Mouse (Mus musculus): ENCODE results near the gene Scgb1c1. TPM values are rescaled to one million over a fixed set of nuclear protein-coding genes. Genes with fewer than 3 reads are reported as not detected.
"Not testable (repeated sequence)": the region's sequence is repeated elsewhere in the genome, so short reads cannot be mapped to it uniquely, and the experiment has no call there.

The Scgb1c1 gene
- polyA plus RNA-seq, 1 experiment from 2014 or later, result not detected

DNA sequence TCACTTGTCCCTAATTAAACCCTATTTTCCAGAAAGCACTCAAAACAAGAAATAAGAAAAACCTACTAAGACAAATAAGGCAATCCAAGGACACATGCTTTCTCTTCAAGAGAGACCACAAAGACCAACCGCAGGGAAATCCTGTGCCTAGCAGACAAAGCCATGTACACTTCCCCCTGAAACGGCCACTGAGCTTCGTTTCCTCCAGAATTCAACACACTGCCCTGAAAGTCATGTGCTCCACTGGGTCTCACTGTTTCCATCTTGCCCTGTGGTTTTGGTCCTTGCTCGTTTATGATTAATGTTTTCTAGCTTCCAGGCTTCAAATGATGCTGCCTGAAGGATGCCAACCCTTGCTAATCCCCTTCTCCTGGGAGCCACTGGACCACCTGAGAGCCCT is 28.9 kb downstream of the Scgb1c1 start:
- no peak for ATAC-seq (replicated peaks; ENCODE audit: insufficient number of reproducible peaks, low FRiP score, low TSS enrichment, low read depth)
- 90% methylated on average over 4 of the region's 4 CpGs for WGBS
- no peak overlapping the region for H3K4me3 ChIP-seq (ENCODE audit: low read depth, low read length)

DNA sequence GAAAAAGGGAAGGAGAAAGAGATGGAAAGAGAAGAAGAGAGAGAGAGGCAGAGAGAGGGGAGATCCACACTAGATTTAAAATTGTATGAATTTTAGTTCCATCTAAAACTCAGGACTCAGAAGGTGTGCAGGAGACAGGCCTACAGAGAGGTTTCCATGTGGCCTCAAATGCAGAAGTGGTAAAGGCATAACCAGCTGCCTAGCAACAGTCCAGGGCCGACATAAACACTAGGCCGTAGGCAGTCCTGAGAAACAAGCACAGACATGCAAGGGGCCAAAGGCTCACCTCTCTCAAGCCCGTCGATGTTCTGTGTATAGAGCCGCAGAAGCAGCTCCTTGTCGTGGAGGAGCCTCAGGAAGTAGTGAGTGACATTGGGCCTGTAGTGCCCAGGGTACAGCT is 32.0 kb downstream of the Scgb1c1 start:
- no peak overlapping the region for H3K4me2 ChIP-seq (ENCODE audit: low read depth, low read length)
- H3K4me1 ChIP-seq (ENCODE audit: control insufficient read depth, insufficient read depth, low read length), result no peaks in the 10 kb centered on the region
- no peak for DNase-seq (ENCODE audit: low spot score)
- WGBS, result 80% methylated on average over 6 of the region's 6 CpGs
- no peak overlapping the region for H3K9ac ChIP-seq (replicated peaks; ENCODE audit: low read length)
- no peaks in the 10 kb centered on the region for H3K36me3 ChIP-seq (replicated peaks; ENCODE audit: control insufficient read depth, insufficient read depth, low read depth, low read length)
- H3K27me3 ChIP-seq (ENCODE audit: control insufficient read depth, insufficient read depth, low read length), result no peaks in the 10 kb centered on the region
- H3K9me3 ChIP-seq (replicated peaks; ENCODE audit: control insufficient read depth, low read length), result no peaks in the 10 kb centered on the region
- no peak for ATAC-seq (replicated peaks; ENCODE audit: insufficient number of reproducible peaks, low FRiP score, low TSS enrichment, low read depth)
- no peak overlapping the region for H3K27ac ChIP-seq (replicated peaks; ENCODE audit: low read depth, low read length)
- no peak overlapping the region for H3K4me3 ChIP-seq (ENCODE audit: low read depth, low read length)

More for the DNA sequence above, 28.9 kb downstream of the Scgb1c1 start:
- no peaks in the 10 kb centered on the region for H3K36me3 ChIP-seq (replicated peaks; ENCODE audit: control insufficient read depth, insufficient read depth, low read depth, low read length)
- no peaks in the 10 kb centered on the region for H3K27me3 ChIP-seq (ENCODE audit: control insufficient read depth, insufficient read depth, low read length)
- no peaks in the 10 kb centered on the region for H3K9me3 ChIP-seq (replicated peaks; ENCODE audit: control insufficient read depth, low read length)
- no peaks in the 10 kb centered on the region for H3K4me1 ChIP-seq (ENCODE audit: control insufficient read depth, insufficient read depth, low read length)
- DNase-seq (ENCODE audit: low spot score), result no peak
- H3K27ac ChIP-seq (replicated peaks; ENCODE audit: low read depth, low read length), result no peak overlapping the region
- no peak overlapping the region for H3K4me2 ChIP-seq (ENCODE audit: low read depth, low read length)
- no peak overlapping the region for H3K9ac ChIP-seq (replicated peaks; ENCODE audit: low read length)

DNA sequence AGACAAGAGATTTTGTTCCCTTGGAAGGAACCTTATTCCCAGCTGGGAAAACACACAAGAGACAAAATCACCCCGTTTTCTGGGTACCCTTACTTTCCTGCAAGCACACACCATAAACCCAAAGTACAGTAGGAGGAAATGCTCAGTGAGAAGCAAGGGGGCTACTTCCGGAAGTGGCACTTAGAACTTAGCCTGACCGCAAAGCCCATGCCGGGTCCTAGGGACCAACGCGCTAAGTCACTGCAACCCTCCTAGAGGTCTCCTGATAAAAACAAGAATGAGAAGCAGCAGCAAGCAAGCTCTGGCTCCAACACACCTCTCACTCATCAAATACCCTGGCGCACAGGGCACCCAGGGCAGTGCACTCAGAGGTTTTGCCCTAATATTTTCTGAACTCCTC is 34.0 kb downstream of the Scgb1c1 start:
- no peak overlapping the region for H3K9ac ChIP-seq (replicated peaks; ENCODE audit: low read length)
- no peaks in the 10 kb centered on the region for H3K36me3 ChIP-seq (replicated peaks; ENCODE audit: control insufficient read depth, insufficient read depth, low read depth, low read length)
- no peak overlapping the region for H3K4me3 ChIP-seq (ENCODE audit: low read depth, low read length)
- no peak overlapping the region for H3K4me2 ChIP-seq (ENCODE audit: low read depth, low read length)
- H3K4me1 ChIP-seq (ENCODE audit: control insufficient read depth, insufficient read depth, low read length), result 0 out of 2 replicates have a peak, but pooled peaks cover 2% of the 10 kb centered on the region
- H3K27ac ChIP-seq (replicated peaks; ENCODE audit: low read depth, low read length), result no peak overlapping the region
- no peaks in the 10 kb centered on the region for H3K27me3 ChIP-seq (ENCODE audit: control insufficient read depth, insufficient read depth, low read length)
- 86% methylated on average over 7 of the region's 7 CpGs for WGBS
- no peaks in the 10 kb centered on the region for H3K9me3 ChIP-seq (replicated peaks; ENCODE audit: control insufficient read depth, low read length)
- no peak for ATAC-seq (replicated peaks; ENCODE audit: insufficient number of reproducible peaks, low FRiP score, low TSS enrichment, low read depth)
- DNase-seq (ENCODE audit: low spot score), result no peak

DNA sequence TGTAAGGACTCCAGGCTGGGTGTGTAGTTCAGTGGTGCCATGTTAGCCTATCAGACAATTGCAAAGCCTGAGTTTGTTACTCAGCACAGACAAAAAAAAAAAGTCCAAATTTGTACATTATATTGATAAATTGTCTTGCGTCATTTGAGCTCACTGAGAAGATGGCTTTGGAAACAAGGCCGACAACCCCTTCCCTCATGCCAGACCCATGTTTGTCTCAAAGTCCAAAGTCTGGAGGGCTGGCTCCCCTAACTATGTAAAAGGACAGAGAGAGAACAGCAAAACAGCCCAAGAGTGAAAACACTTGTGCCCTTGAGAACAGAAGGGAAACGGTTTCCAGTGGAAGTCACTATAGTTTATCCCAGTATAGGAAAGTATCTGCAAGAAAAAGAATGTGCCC is 35.1 kb downstream of the Scgb1c1 start:
- H3K4me3 ChIP-seq (ENCODE audit: low read depth, low read length), result no peak overlapping the region
- H3K4me2 ChIP-seq (ENCODE audit: low read depth, low read length), result no peak overlapping the region
- H3K36me3 ChIP-seq (replicated peaks; ENCODE audit: control insufficient read depth, insufficient read depth, low read depth, low read length), result no peaks in the 10 kb centered on the region
- H3K27me3 ChIP-seq (ENCODE audit: control insufficient read depth, insufficient read depth, low read length), result no peaks in the 10 kb centered on the region
- 0 out of 2 replicates have a peak, but pooled peaks cover 2% of the 10 kb centered on the region for H3K4me1 ChIP-seq (ENCODE audit: control insufficient read depth, insufficient read depth, low read length)
- no peak for ATAC-seq (replicated peaks; ENCODE audit: insufficient number of reproducible peaks, low FRiP score, low TSS enrichment, low read depth)
- WGBS, result 85% methylated on average over 3 of the region's 3 CpGs
- H3K9me3 ChIP-seq (replicated peaks; ENCODE audit: control insufficient read depth, low read length), result no peaks in the 10 kb centered on the region
- H3K9ac ChIP-seq (replicated peaks; ENCODE audit: low read length), result no peak overlapping the region
- no peak overlapping the region for H3K27ac ChIP-seq (replicated peaks; ENCODE audit: low read depth, low read length)
- DNase-seq (ENCODE audit: low spot score), result no peak

DNA sequence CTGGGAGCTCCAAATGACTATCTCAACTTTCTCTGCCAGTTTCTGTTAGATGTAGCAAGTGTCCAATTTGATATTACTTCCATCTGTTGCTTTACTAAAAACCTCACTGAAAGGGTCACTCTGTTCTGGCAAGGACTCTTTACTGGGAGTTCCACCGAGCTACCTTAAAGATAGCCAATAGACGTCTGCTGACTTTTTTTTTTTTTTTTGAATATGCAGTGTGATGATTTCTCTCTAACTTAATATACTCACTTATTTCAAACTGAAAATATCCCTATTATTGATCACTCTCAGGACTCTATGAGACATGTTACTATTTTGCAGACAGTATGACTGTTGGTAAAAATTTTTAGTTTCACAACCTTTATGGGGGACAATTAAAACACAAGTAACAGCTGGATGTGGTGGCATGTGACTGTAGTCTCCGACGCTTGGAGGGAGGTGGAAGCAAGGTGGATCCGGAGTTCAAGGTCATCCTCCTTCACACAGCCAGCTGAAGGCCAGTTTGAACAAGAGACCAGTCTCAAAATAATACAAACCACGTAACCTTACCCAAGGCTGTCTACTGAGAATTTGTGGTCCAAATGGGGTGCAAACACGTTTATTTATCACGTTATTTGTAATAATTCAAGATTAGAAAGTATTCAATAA is 35.6 kb downstream of the Scgb1c1 start:
- ATAC-seq (replicated peaks; ENCODE audit: insufficient number of reproducible peaks, low FRiP score, low TSS enrichment, low read depth) (no peak), DNase-seq (ENCODE audit: low spot score) (no peak)
- H3K4me2 ChIP-seq (ENCODE audit: low read depth, low read length), result peak overlapping the region; percentile 63
- no peaks in the 10 kb centered on the region for H3K27me3 ChIP-seq (ENCODE audit: control insufficient read depth, insufficient read depth, low read length)
- 22% methylated on average over 8 of the region's 8 CpGs for WGBS
- H3K4me3 ChIP-seq (ENCODE audit: low read depth, low read length), result peak overlapping the region; percentile 78
- H3K36me3 ChIP-seq (replicated peaks; ENCODE audit: control insufficient read depth, insufficient read depth, low read depth, low read length), result no peaks in the 10 kb centered on the region
- H3K9ac ChIP-seq (replicated peaks; ENCODE audit: low read length), result peak overlapping the region; percentile 75
- 0 out of 2 replicates have a peak, but pooled peaks cover 2% of the 10 kb centered on the region for H3K4me1 ChIP-seq (ENCODE audit: control insufficient read depth, insufficient read depth, low read length)
- no peaks in the 10 kb centered on the region for H3K9me3 ChIP-seq (replicated peaks; ENCODE audit: control insufficient read depth, low read length)
- no peak overlapping the region for H3K27ac ChIP-seq (replicated peaks; ENCODE audit: low read depth, low read length)

DNA sequence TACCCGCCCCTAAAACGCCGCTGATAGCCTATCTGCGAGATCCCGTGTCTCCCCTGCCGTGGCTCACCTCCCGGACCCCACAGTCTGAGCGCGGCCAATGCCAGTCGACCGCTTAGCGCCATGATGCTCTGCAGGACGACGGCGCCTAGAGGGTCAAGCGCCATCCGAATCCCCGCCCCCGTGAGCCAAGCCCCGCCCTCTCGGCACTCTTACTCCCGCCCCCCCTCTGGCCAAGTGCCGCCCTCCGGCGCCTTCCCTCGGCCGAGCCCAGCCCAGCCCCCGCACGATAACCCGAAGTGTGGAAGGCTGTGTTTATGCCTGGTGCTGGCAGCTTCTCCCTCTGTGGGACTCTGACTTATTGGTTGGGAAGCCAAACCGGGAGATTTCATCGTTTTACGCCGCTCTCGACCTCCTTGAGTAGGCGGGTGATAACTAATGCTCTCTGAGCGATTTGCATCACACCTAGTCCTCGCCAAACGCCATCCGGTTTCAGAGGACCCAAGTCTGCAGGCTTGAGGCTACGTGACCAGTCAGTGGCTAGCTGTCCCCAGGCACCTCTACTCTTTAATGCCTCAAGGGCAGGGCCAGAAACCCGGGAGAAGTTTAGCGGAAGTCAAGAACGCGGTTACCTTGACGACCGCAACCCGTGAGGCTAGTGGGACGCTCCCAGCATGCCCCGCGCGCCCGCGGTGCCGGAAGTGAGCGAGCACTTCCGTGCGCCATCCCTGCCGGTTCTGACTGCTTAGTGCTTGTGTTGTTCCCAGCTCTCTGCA is 36.5 kb downstream of the Scgb1c1 start, which contains the start of the genes Psmd13 and Sirt3:
Gene Psmd13, plus strand, starts transcription at position 273 of the 773 bp plus-strand sequence.
Gene Sirt3, minus strand, starts transcription at position 614 of the 773 bp plus-strand sequence.
- Histone ChIP-seq H3K4me1 (ENCODE audit: control insufficient read depth, insufficient read depth, low read length) (0 out of 2 replicates have a peak, but pooled peaks cover 2% of the 10 kb centered on the region), H3K9me3 (replicated peaks; ENCODE audit: control insufficient read depth, low read length) (no peaks in the 10 kb centered on the region), H3K27me3 (ENCODE audit: control insufficient read depth, insufficient read depth, low read length) (no peaks in the 10 kb centered on the region), H3K4me3 (ENCODE audit: low read depth, low read length) (peak within 1 kb of the TSS; percentile 78), H3K27ac (replicated peaks; ENCODE audit: low read depth, low read length) (peak within 1 kb of the TSS; percentile 52), H3K36me3 (replicated peaks; ENCODE audit: control insufficient read depth, insufficient read depth, low read depth, low read length) (no peaks in the 10 kb centered on the region), H3K9ac (replicated peaks; ENCODE audit: low read length) (peak within 1 kb of the TSS; percentile 75), H3K4me2 (ENCODE audit: low read depth, low read length) (peak within 1 kb of the TSS; percentile 63)
- DNase-seq (ENCODE audit: low spot score) (peak; percentile 97), ATAC-seq (replicated peaks; ENCODE audit: insufficient number of reproducible peaks, low FRiP score, low TSS enrichment, low read depth) (peak; percentile 92)
- under 1% methylated on average over 59 of the region's 59 CpGs for WGBS

DNA sequence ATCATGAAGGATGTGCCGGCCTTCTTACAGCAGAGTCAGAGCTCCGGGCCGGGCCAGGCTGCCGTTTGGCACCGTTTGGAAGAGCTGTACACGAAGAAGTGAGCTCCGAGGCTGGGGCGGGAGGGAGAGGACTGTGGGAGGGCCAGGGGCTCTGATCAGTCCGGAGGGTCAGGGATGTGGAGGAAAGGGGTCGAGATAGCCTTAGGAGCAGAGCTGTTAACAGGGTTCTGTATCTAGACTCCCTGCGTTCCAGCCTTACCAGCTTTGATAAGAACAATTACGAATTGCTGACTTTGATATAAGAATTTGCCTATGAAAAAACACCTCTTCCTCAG is 37.1 kb downstream of the Scgb1c1 start:
- no peak for DNase-seq (ENCODE audit: low spot score)
- H3K36me3 ChIP-seq (replicated peaks; ENCODE audit: control insufficient read depth, insufficient read depth, low read depth, low read length), result no peaks in the 10 kb centered on the region
- H3K27ac ChIP-seq (replicated peaks; ENCODE audit: low read depth, low read length), result no peak overlapping the region
- H3K4me2 ChIP-seq (ENCODE audit: low read depth, low read length), result peak overlapping the region; percentile 63
- peak overlapping the region; percentile 75 for H3K9ac ChIP-seq (replicated peaks; ENCODE audit: low read length)
- 0 out of 2 replicates have a peak, but pooled peaks cover 2% of the 10 kb centered on the region for H3K4me1 ChIP-seq (ENCODE audit: control insufficient read depth, insufficient read depth, low read length)
- no peak; the same call in none of the 2 replicates for ATAC-seq (replicated peaks; ENCODE audit: insufficient number of reproducible peaks, low FRiP score, low TSS enrichment, low read depth)
- H3K4me3 ChIP-seq (ENCODE audit: low read depth, low read length), result peak overlapping the region; percentile 78
- 0% methylated on average over 12 of the region's 12 CpGs for WGBS
- no peaks in the 10 kb centered on the region for H3K9me3 ChIP-seq (replicated peaks; ENCODE audit: control insufficient read depth, low read length)
- H3K27me3 ChIP-seq (ENCODE audit: control insufficient read depth, insufficient read depth, low read length), result no peaks in the 10 kb centered on the region

DNA sequence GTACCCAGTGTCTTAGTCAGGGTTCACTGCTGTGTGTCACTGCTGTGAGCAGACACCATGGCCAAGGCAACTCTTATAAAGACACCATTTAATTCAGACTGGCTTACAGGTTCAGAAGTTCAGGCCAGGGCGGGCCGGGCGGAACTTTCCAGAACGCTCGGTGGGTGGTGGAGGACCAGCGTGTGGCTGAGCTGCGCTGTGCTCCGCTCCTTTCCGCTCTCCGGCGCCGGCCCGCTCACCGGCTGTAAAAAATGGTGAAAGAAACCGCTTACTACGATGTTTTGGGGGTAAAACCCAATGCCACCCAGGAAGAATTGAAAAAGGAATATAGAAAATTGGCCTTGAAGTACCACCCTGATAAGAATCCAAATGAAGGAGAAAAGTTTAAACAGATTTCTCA is 45.3 kb downstream of the Scgb1c1 start:
- DNase-seq (ENCODE audit: low spot score); H3K27me3 ChIP-seq (ENCODE audit: control insufficient read depth, insufficient read depth, low read length); H3K4me3 ChIP-seq (ENCODE audit: low read depth, low read length); H3K4me1 ChIP-seq (ENCODE audit: control insufficient read depth, insufficient read depth, low read length); H3K9ac ChIP-seq (replicated peaks; ENCODE audit: low read length); H3K27ac ChIP-seq (replicated peaks; ENCODE audit: low read depth, low read length); ATAC-seq (replicated peaks; ENCODE audit: insufficient number of reproducible peaks, low FRiP score, low TSS enrichment, low read depth); H3K4me2 ChIP-seq (ENCODE audit: low read depth, low read length); H3K9me3 ChIP-seq (replicated peaks; ENCODE audit: control insufficient read depth, low read length): not testable (repeated sequence)
- peaks cover 12% of the 10 kb centered on the region for H3K36me3 ChIP-seq (replicated peaks; ENCODE audit: control insufficient read depth, insufficient read depth, low read depth, low read length)
- WGBS, result 95% methylated on average over 16 of the region's 16 CpGs

Data from embryonic facial prominence, embryonic 11.5 days (tissue).